Mouse (Mus musculus) forebrain, embryonic 10.5 days (tissue): ENCODE measurements around the gene Plce1. TPM values are rescaled to one million over a fixed set of nuclear protein-coding genes. Genes with fewer than 3 reads are reported as not detected.
"Not testable (repeated sequence)": the region's sequence is repeated elsewhere in the genome, so short reads cannot be mapped to it uniquely, and the experiment has no call there.

Experiments
- DNase-seq: peaks from one replicate; pipeline ENCODE4 v3.0.0-alpha.2; 2017; ENCODE audit warnings: low spot score; ENCODE audit errors: extremely low spot score
- H3K27ac ChIP-seq: fragments of 300-500 bp; sonication (generic); 2 replicates; pipeline ENCODE4 v1.5.1; 2016; ENCODE audit warnings: mild to moderate bottlenecking
- H3K27me3 ChIP-seq: fragments of 300-500 bp; sonication (generic); 2 replicates; pipeline ENCODE4 v1.6.1; 2016; ENCODE audit warnings: mild to moderate bottlenecking; ENCODE audit not compliant: poor library complexity, severe bottlenecking
- H3K36me3 ChIP-seq: fragments of 300-500 bp; sonication (generic); replicated peaks from 2 replicates; pipeline ENCODE4 v1.6.1; 2016; ENCODE audit warnings: mild to moderate bottlenecking, moderate library complexity
- H3K4me1 ChIP-seq: fragments of 300-500 bp; sonication (generic); 2 replicates; pipeline ENCODE4 v1.6.1; 2016
- H3K4me3 ChIP-seq: fragments of 300-500 bp; sonication (generic); 2 replicates; pipeline ENCODE4 v1.5.1; 2016; ENCODE audit warnings: mild to moderate bottlenecking, moderate library complexity
- H3K9me3 ChIP-seq: fragments of 300-500 bp; sonication (generic); 2 replicates; pipeline ENCODE4 v1.6.1; 2016; ENCODE audit warnings: mild to moderate bottlenecking, moderate library complexity
- WGBS: fragments of 180-500 bp; shearing (Covaris S2); methylation state at CpG from one replicate; pipeline ENCODE4 v1.1.7; 2016; 5-methylcytosine and 5-hydroxymethylcytosine counted together
- polyA plus RNA-seq: library from polyadenylated mRNA; unstranded; fragments of >200 nt; fragmentation: Nextera tagmentation; extraction: Ambion mirVana; gene quantifications from 2 replicates; pipeline ENCODE4 v1.2.1, GENCODE M21; 2016

Gene Plce1
- polyA plus RNA-seq, 1 experiment from 2014 or later, result 2.8 TPM

DNA sequence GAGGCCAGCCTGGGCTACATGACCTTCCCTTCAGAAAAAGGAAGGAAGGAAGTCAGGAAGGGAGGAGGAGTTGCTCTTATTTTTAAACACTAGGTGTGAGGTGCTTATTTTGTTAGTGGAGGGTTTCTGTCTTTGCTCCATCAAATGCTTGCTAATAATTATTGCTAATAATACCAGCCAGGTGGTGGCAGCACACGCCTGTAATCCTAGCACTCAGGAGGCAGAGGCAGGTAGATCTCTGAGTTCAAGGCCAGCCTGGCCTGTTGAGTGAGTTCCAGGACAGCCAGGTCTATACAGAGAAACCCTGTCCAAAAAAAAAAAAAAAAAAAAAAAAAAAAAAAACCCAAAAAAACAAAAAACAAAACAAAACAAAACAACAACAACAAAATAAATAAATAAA, 81.0 kb downstream of the Plce1 start:
- H3K9me3 ChIP-seq, H3K36me3 ChIP-seq, H3K27ac ChIP-seq, H3K27me3 ChIP-seq, H3K4me3 ChIP-seq, DNase-seq: not testable (repeated sequence)
- H3K4me1 ChIP-seq, result peaks cover 20% of the 10 kb centered on the region
- WGBS, result 79% methylated on average over 1 of the region's 1 CpGs

DNA sequence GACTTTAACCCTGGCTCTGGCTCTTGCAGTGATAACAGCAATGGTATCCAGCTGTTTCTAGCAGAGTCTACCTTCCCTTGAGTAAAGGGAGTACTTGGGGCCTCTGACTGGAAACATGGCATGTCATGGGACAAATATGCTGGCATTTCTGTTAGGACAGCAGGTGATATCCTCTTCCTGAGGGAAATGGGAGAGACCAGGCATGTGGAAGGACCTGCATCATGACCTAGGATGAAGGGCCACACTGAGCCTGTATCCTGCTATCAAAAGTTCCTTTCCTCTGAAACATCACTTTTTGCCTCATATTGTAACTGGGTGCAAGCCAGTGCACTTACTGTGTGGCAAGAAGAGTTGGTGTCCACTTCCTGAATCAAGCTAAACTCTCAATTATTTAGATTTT, 85.2 kb downstream of the Plce1 start:
- no peak for DNase-seq
- no peaks in the 10 kb centered on the region for H3K27me3 ChIP-seq
- H3K36me3 ChIP-seq, result no peaks in the 10 kb centered on the region
- H3K4me3 ChIP-seq, result no peak overlapping the region
- H3K9me3 ChIP-seq, result no peaks in the 10 kb centered on the region; the same call in 1 of the 2 replicates
- peaks cover 28% of the 10 kb centered on the region for H3K4me1 ChIP-seq
- H3K27ac ChIP-seq, result no peak overlapping the region

DNA sequence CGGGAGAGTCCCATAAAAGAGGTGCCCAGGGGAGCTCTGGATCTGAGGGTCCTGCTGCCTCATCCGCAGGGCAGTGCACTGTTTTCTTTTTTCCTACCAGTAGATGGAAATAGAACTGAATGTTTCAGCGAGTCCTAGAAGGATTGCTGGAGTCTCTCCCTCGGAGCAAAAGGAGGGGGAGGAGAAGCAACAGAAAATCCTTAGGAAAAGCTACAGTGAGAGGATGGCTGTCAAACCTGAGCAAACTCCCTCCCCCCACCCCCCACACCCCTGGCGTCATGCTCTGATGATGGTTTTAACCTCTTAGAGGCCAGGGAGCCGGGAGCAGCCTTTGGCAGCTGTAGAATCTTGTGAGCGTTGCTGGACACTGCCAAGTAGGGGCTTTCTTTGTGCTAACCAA, 85.8 kb downstream of the Plce1 start:
- no peaks in the 10 kb centered on the region; the same call in 1 of the 2 replicates for H3K9me3 ChIP-seq
- DNase-seq, result no peak
- WGBS, result 26% methylated on average over 7 of the region's 7 CpGs
- no peaks in the 10 kb centered on the region for H3K27me3 ChIP-seq
- peak overlapping the region; percentile 46; the same call in 1 of the 2 replicates for H3K27ac ChIP-seq
- no peaks in the 10 kb centered on the region for H3K36me3 ChIP-seq
- H3K4me3 ChIP-seq, result no peak overlapping the region
- peaks cover 28% of the 10 kb centered on the region for H3K4me1 ChIP-seq

DNA sequence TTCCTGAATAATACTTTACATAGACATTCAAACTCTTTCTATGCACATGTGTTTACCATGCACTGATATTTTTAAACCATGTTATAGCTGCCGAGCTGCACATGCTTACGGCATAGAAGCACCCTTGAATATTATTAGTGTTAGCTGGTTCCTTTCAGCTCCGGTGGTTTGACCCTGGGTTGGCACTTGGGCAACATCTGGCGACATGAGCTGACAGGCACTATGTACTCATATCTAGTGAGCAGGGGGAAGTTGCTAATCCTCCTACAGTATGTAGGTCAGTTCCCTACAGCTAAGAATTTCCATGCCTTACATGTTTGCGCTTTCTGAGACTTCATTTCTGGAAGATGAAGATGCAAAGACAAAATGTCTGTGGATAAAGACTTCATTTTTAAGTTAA, 86.4 kb downstream of the Plce1 start:
- Histone ChIP-seq H3K4me3 (no peak overlapping the region), H3K4me1 (peaks cover 31% of the 10 kb centered on the region), H3K27ac (no peak overlapping the region), H3K36me3 (no peaks in the 10 kb centered on the region), H3K27me3 (no peaks in the 10 kb centered on the region), H3K9me3 (no peaks in the 10 kb centered on the region; the same call in 1 of the 2 replicates)
- DNase-seq, result no peak
- 79% methylated on average over 5 of the region's 5 CpGs for WGBS

DNA sequence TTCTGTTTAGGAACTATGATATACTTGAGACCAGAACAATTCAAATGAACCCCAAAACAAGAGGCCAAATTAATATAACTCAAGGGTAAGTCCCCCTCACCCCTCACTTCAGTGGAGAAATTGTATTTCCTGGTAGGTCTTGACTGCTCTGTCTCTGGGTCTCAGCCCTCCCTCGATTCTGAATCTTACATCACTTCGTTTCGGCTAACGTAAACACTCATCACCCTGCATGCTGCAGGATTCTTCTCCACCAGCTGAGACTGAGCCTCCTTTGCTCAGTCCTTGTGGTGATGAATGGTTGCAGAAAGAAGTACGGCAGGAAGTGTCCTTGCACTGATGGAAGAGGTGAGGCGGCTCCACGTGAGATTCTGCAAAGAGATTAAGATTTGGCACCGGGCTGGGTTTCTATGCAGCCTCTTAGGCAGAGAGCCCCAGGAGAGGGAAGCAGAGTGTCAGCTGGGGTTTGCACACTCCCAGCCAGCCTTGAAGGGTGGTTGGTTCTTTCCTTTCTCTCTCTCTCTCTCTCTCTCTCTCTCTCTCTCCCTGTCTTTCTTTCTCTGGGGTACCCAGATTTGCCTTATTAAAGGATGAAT, 97.7 kb downstream of the Plce1 start:
- DNase-seq, result no peak
- no peaks in the 10 kb centered on the region for H3K27me3 ChIP-seq
- 0 out of 2 replicates have a peak, but pooled peaks cover 4% of the 10 kb centered on the region for H3K4me1 ChIP-seq
- H3K9me3 ChIP-seq, result no peaks in the 10 kb centered on the region
- H3K36me3 ChIP-seq, result no peaks in the 10 kb centered on the region
- H3K4me3 ChIP-seq, result no peak overlapping the region
- H3K27ac ChIP-seq, result no peak overlapping the region
- WGBS, result 50% methylated on average over 8 of the region's 8 CpGs

DNA sequence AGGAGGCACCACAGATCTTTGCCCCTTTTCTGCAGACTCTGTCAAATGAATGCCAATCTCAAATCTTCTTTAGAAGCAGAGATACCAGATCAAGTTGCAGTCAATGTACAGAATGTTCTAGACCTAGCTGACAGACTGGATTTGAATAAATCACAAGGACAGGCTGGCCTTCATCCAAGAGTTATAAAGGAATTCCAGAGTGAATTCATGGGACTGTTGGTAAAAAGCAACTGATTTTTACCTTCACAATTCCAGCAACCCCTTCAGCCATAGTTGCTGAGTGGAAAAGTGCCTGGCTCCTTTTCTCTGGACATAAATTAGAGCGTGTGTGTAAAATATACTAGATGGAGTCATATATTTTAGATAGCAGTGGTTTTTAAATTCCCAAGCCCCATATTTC, 102.0 kb downstream of the Plce1 start:
- Histone ChIP-seq H3K4me3 (no peak overlapping the region), H3K36me3 (no peaks in the 10 kb centered on the region), H3K9me3 (no peaks in the 10 kb centered on the region), H3K27me3 (no peaks in the 10 kb centered on the region; the same call in 1 of the 2 replicates), H3K27ac (no peak overlapping the region), H3K4me1 (peaks cover 20% of the 10 kb centered on the region)
- DNase-seq, result no peak
- WGBS, result 92% methylated on average over 1 of the region's 1 CpGs

- Histone ChIP-seq H3K27ac (no peak overlapping the region), H3K4me1 (peaks cover 15% of the 10 kb centered on the region), H3K27me3 (no peaks in the 10 kb centered on the region; the same call in 1 of the 2 replicates), H3K9me3 (no peaks in the 10 kb centered on the region), H3K4me3 (no peak overlapping the region), H3K36me3 (no peaks in the 10 kb centered on the region)
- 85% methylated on average over 5 of the region's 5 CpGs for WGBS
- no peak for DNase-seq
These were observed 106.7 kb downstream of the Plce1 start for GRCm38 (mm10) chr19:38587559-38587958.

DNA sequence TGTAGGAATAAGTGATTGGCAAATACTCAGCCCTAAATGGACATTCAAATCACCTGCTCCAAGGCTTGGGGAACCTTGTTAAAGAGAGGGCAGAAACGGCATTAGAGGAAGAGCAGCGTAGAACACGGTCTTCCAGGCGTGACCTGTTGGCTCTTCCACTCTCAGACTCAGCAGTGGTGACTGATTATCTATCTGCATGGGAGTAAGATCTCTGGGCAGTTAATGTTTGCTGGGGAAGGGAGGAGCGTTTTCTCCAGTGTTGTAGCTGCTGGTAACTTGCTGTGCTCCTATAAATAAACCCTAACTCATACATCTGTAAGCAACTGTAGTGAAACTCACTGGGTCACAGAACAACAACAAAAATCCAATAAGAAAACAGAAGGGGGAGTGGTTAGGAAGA, 108.6 kb downstream of the Plce1 start:
- Histone ChIP-seq H3K27me3 (no peaks in the 10 kb centered on the region), H3K4me1 (peaks cover 15% of the 10 kb centered on the region), H3K36me3 (no peaks in the 10 kb centered on the region), H3K27ac (no peak overlapping the region), H3K9me3 (no peaks in the 10 kb centered on the region), H3K4me3 (no peak overlapping the region)
- 91% methylated on average over 5 of the region's 5 CpGs for WGBS
- no peak for DNase-seq

- DNase-seq, result no peak
- no peaks in the 10 kb centered on the region for H3K36me3 ChIP-seq
- 88% methylated on average over 8 of the region's 8 CpGs for WGBS
- H3K4me1 ChIP-seq, result peaks cover 15% of the 10 kb centered on the region
- no peak overlapping the region for H3K4me3 ChIP-seq
- H3K27ac ChIP-seq, result no peak overlapping the region
- no peaks in the 10 kb centered on the region for H3K9me3 ChIP-seq
- H3K27me3 ChIP-seq, result no peaks in the 10 kb centered on the region
These were observed 109.0 kb downstream of the Plce1 start for GRCm38 (mm10) chr19:38589941-38590340.

DNA sequence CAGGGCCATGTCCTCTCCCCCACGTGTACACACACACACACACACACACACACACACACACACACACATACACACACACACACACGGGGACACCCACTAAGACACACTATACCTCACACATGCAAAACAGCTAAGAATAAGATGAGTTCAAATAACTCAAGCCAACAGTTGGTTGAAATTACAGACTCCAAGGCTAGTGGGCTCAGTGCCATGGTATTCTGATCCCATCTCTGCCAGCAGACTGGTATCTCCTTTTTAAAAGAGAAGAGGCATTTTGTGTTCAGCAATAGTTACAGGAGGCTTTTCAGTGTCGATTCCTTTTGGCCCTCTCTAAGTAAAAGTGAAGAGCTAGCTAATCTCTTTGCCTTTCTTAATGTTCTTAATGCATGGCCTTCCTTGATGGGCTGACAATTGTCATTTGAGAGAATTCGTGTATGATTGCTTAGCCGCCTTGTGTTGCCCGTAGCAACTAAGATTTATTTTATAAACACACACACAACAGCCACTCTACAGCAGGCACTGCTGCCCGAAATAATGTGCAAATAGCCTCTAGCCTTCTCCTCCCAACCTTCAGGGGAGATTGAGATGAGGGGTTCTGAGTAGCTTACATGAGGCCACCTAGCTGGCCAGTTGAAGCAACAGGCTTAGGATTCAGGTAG, 111.8 kb downstream of the Plce1 start:
- 88% methylated on average over 7 of the region's 7 CpGs for WGBS
- DNase-seq, result no peak
- Histone ChIP-seq H3K27me3 (no peaks in the 10 kb centered on the region), H3K4me3 (no peak overlapping the region), H3K9me3 (no peaks in the 10 kb centered on the region), H3K36me3 (no peaks in the 10 kb centered on the region), H3K27ac (no peak overlapping the region), H3K4me1 (no peaks in the 10 kb centered on the region)

DNA sequence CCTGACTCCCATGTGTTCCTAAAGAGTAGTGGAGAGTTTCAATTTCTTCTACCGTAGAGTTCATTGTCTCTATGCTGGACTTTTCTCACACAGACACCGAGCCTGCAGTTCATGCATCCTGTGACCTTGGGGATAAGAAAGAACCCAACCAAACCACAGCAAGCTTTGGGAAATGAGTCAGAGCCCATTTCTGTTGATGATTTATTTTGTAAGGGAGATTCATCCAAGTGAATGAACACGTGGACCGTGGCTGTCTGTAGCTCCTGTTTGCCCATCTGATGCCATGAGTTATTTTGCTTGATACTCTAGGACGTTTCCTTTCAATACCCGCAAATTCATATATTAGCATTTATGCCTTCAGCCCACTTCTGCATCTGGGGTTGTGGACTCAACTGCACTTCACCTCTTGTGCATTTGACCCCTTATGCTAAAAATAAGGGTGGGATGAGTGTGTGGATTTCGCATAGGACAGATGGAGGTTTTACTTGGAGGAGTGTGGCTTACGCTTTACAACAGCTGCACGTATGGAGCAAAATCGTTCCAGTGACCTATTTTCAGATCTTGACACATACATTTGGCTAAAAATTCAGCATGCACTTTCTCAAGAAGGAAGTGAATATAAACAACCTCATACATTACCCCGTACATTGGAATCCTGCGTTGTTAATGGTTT, 112.5 kb downstream of the Plce1 start:
- WGBS, result 94% methylated on average over 12 of the region's 12 CpGs
- Histone ChIP-seq H3K9me3 (no peaks in the 10 kb centered on the region), H3K36me3 (no peaks in the 10 kb centered on the region), H3K27ac (no peak overlapping the region), H3K4me3 (no peak overlapping the region), H3K4me1 (no peaks in the 10 kb centered on the region), H3K27me3 (no peaks in the 10 kb centered on the region)
- DNase-seq, result no peak

DNA sequence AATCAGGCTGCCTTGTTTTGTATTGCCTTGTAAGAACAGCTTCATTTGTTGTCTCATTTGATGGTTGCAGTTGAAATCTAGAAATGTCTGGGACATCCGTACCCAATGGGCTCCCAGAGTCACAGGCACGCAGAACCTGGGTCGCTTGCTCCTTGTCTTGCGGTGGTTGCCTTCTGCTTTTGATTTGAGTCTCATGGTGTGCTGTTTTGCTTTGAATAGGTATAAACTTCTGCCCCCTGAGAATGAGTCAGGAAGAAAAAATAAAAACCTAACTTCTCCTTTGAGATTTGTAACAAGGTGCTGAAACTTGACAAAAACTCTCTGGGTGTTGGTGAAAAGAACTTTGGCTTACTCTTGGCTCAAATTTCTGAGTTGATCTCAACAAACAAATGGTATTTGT, 115.2 kb downstream of the Plce1 start:
- Histone ChIP-seq H3K27ac (no peak overlapping the region), H3K36me3 (no peaks in the 10 kb centered on the region), H3K4me3 (no peak overlapping the region), H3K4me1 (no peaks in the 10 kb centered on the region), H3K27me3 (no peaks in the 10 kb centered on the region), H3K9me3 (no peaks in the 10 kb centered on the region)
- no peak for DNase-seq
- WGBS, result 90% methylated on average over 4 of the region's 4 CpGs

- Histone ChIP-seq H3K4me1 (no peaks in the 10 kb centered on the region), H3K27me3 (no peaks in the 10 kb centered on the region), H3K36me3 (no peaks in the 10 kb centered on the region), H3K4me3 (no peak overlapping the region), H3K27ac (no peak overlapping the region), H3K9me3 (no peaks in the 10 kb centered on the region)
- no peak for DNase-seq
- WGBS, result 92% methylated on average over 2 of the region's 2 CpGs
These were observed 116.5 kb downstream of the Plce1 start for GRCm38 (mm10) chr19:38597392-38597791.
